Comparison of ENCODE assay signal across 22 mouse cellular contexts in genomic region chr13:33090546-33090945, GRCm38 (mm10). TPM values are rescaled to one million over a fixed set of nuclear protein-coding genes. Genes with fewer than 3 reads are reported as not detected.
DNase-seq lines count a peak whose midpoint lies in the region; ATAC-seq lines count a peak whose summit lies in the region.
"Had no signal": no experiment of that assay in that cellular context is flagged by ENCODE, and none has a peak within 500 bp of the region (broad histone marks: within the 10 kb centered on the region; RNA-seq: fewer than 3 reads in every experiment).

No protein-coding gene starts in this region.

- H3K27me3 ChIP-seq in midbrain, embryonic 16.5 days (ENCODE audit: control insufficient read depth, insufficient read depth, low read depth, low read length), result no peaks in the 10 kb centered on the region
- H3K27me3 ChIP-seq: embryonic facial prominence, embryonic 15.5 days had no signal

- peak; percentile 99 for ATAC-seq in frontal cortex, adult (ENCODE audit: low TSS enrichment)
- no peak for ATAC-seq in midbrain, embryonic 16.5 days
- ATAC-seq: activated CD4-positive, CD25-positive, alpha-beta regulatory T cell, adult 4 months had no signal

- no peaks in the 10 kb centered on the region for H3K36me3 ChIP-seq in midbrain, embryonic 16.5 days (ENCODE audit: control insufficient read depth, insufficient read depth, low read length)
- H3K36me3 ChIP-seq: embryonic facial prominence, embryonic 15.5 days had no signal

- DNase-seq in frontal cortex, postnatal 25 days (ENCODE audit: low spot score in 2 of 2), result no peak
- peak; percentile 84 for DNase-seq in right cerebral cortex, adult 18-20 months
- DNase-seq in right cerebral cortex, postnatal 25 days, result no peak
- peak; percentile 53 for DNase-seq in ZHBTc4 (ENCODE audit: low read depth, low spot score)
- peak; percentile 74 for DNase-seq in telencephalon, adult 2 months (ENCODE audit: low read depth, low spot score)
- DNase-seq in spleen, postnatal 36 days (ENCODE audit: low spot score in 2 of 2), result no peak
- DNase-seq: cerebellum, adult 18-20 months; cerebellum, postnatal 25 days; embryo, embryonic 11 days; gastrocnemius, postnatal 36 days; kidney, adult 11 months; lung, adult 18-20 months; midbrain, embryonic 14.5 days; thymus, postnatal 36 days had no signal

- no peak overlapping the region for H3K4me3 ChIP-seq in midbrain, embryonic 16.5 days (ENCODE audit: low read depth, low read length)
- H3K4me3 ChIP-seq: embryonic facial prominence, embryonic 15.5 days; megakaryocyte, embryonic 14.5 days had no signal

- 62% methylated on average over 1 of the region's 1 CpGs for WGBS in midbrain, embryonic 16.5 days

- H3K4me2 ChIP-seq in midbrain, embryonic 16.5 days (ENCODE audit: low read length), result no peak overlapping the region
- H3K4me2 ChIP-seq: embryonic facial prominence, embryonic 15.5 days; liver, embryonic 11.5 days had no signal

- peaks cover 7% of the 10 kb centered on the region for H3K4me1 ChIP-seq in midbrain, embryonic 16.5 days (ENCODE audit: control insufficient read depth, insufficient read depth, low read length)

- H3K9ac ChIP-seq in midbrain, embryonic 16.5 days (ENCODE audit: low read depth, low read length), result no peak overlapping the region
- H3K9ac ChIP-seq: embryonic facial prominence, embryonic 15.5 days had no signal

- H3K27ac ChIP-seq in midbrain, embryonic 16.5 days (ENCODE audit: low read length), result no peak overlapping the region
- H3K27ac ChIP-seq: embryonic facial prominence, embryonic 15.5 days had no signal

- no peaks in the 10 kb centered on the region for H3K9me3 ChIP-seq in midbrain, embryonic 16.5 days (replicated peaks; ENCODE audit: control insufficient read depth, low read length, poor library complexity, severe bottlenecking)
- H3K9me3 ChIP-seq: embryonic facial prominence, embryonic 15.5 days; megakaryocyte, embryonic 14.5 days had no signal

RNA-seq across cellular contexts. Expression of gene Serpinb1b, which starts 12.2 kb away (rescaled TPM):
- 3.2 and 4.3 TPM in 2 replicates for polyA plus RNA-seq in midbrain, embryonic 16.5 days (2015; fragmentation: Nextera tagmentation; extraction: Ambion mirVana)
- polyA plus RNA-seq: activated CD4-positive, CD25-positive, alpha-beta regulatory T cell, adult 4 months; kidney, embryonic 16.5 days; limb, embryonic 11.5 days; liver, embryonic 11.5 days had no signal

Comparison
In these comparisons a context has a peak if more than half of its experiments do, and no peak if none do; other contexts are left out.
1. DNase-seq: peak in right cerebral cortex, adult 18-20 months (single experiment), ZHBTc4 (single experiment) and telencephalon, adult 2 months (single experiment); none in frontal cortex, postnatal 25 days (0 of 2), right cerebral cortex, postnatal 25 days (single experiment) and spleen, postnatal 36 days (0 of 2).